Mouse (Mus musculus): ENCODE measurements around the gene Fam131a. TPM values are rescaled to one million over a fixed set of nuclear protein-coding genes. Genes with fewer than 3 reads are reported as not detected.

Fam131a gene
- polyA plus RNA-seq, 1 experiment from 2014 or later: 11.2 TPM

- Histone ChIP-seq H3K9ac (ENCODE audit: low read depth, low read length) (no peak overlapping the region), H3K27ac (replicated peaks; ENCODE audit: low read depth, low read length) (0 out of 2 replicates have a peak overlapping the region, but pooled peaks have one; percentile 16), H3K4me2 (ENCODE audit: low read depth, low read length) (peak overlapping the region; percentile 98), H3K27me3 (replicated peaks; ENCODE audit: control insufficient read depth, insufficient read depth, low read length) (no peaks in the 10 kb centered on the region), H3K4me1 (ENCODE audit: control insufficient read depth, insufficient read depth, low read length) (peaks cover 13% of the 10 kb centered on the region; the same call in 1 of the 2 replicates), H3K4me3 (ENCODE audit: low read depth, low read length) (peak overlapping the region; percentile 95), H3K9me3 (ENCODE audit: control insufficient read depth, low read length) (no peaks in the 10 kb centered on the region), H3K36me3 (ENCODE audit: control insufficient read depth, insufficient read depth, low read length) (peaks cover 30% of the 10 kb centered on the region)
- DNase-seq (ENCODE audit: low spot score) (no peak), ATAC-seq (ENCODE audit: low read depth) (no peak)
- 24% methylated on average over 6 of the region's 6 CpGs for WGBS
Observed at GRCm38 (mm10) chr16:20671886-20672285, 21.2 kb upstream of the Fam131a start.

- DNase-seq (ENCODE audit: low spot score) (peak; percentile 97), ATAC-seq (ENCODE audit: low read depth) (peak; percentile 96)
- Histone ChIP-seq H3K4me3 (ENCODE audit: low read depth, low read length) (peak overlapping the region; percentile 95), H3K9ac (ENCODE audit: low read depth, low read length) (peak overlapping the region; percentile 91), H3K4me1 (ENCODE audit: control insufficient read depth, insufficient read depth, low read length) (peaks cover 13% of the 10 kb centered on the region; the same call in 1 of the 2 replicates), H3K4me2 (ENCODE audit: low read depth, low read length) (peak overlapping the region; percentile 98), H3K27ac (replicated peaks; ENCODE audit: low read depth, low read length) (peak overlapping the region; percentile 95), H3K27me3 (replicated peaks; ENCODE audit: control insufficient read depth, insufficient read depth, low read length) (no peaks in the 10 kb centered on the region), H3K36me3 (ENCODE audit: control insufficient read depth, insufficient read depth, low read length) (peaks cover 36% of the 10 kb centered on the region), H3K9me3 (ENCODE audit: control insufficient read depth, low read length) (no peaks in the 10 kb centered on the region)
- under 1% methylated on average over 25 of the region's 38 CpGs for WGBS
Observed at GRCm38 (mm10) chr16:20672500-20672902, 20.5 kb upstream of the Fam131a start.

- 0% methylated on average over 9 of the region's 78 CpGs for WGBS
- H3K27me3 ChIP-seq (replicated peaks; ENCODE audit: control insufficient read depth, insufficient read depth, low read length): no peaks in the 10 kb centered on the region
- H3K36me3 ChIP-seq (ENCODE audit: control insufficient read depth, insufficient read depth, low read length): peaks cover 42% of the 10 kb centered on the region
- peaks cover 13% of the 10 kb centered on the region; the same call in 1 of the 2 replicates for H3K4me1 ChIP-seq (ENCODE audit: control insufficient read depth, insufficient read depth, low read length)
- peak overlapping the region; percentile 95 for H3K27ac ChIP-seq (replicated peaks; ENCODE audit: low read depth, low read length)
- H3K9ac ChIP-seq (ENCODE audit: low read depth, low read length): peak overlapping the region; percentile 91
- DNase-seq (ENCODE audit: low spot score) (peak; percentile 51), ATAC-seq (ENCODE audit: low read depth) (peak; percentile 79)
- H3K4me2 ChIP-seq (ENCODE audit: low read depth, low read length): peak overlapping the region; percentile 98
- no peaks in the 10 kb centered on the region for H3K9me3 ChIP-seq (ENCODE audit: control insufficient read depth, low read length)
- peak overlapping the region; percentile 95 for H3K4me3 ChIP-seq (ENCODE audit: low read depth, low read length)
Observed at GRCm38 (mm10) chr16:20672965-20673705, 19.9 kb upstream of the Fam131a start.

- H3K36me3 ChIP-seq (ENCODE audit: control insufficient read depth, insufficient read depth, low read length): peaks cover 49% of the 10 kb centered on the region
- ATAC-seq (ENCODE audit: low read depth) (no peak), DNase-seq (ENCODE audit: low spot score) (peak; percentile 43)
- H3K27ac ChIP-seq (replicated peaks; ENCODE audit: low read depth, low read length): peak overlapping the region; percentile 95
- no peaks in the 10 kb centered on the region for H3K27me3 ChIP-seq (replicated peaks; ENCODE audit: control insufficient read depth, insufficient read depth, low read length)
- peak overlapping the region; percentile 98 for H3K4me2 ChIP-seq (ENCODE audit: low read depth, low read length)
- H3K9ac ChIP-seq (ENCODE audit: low read depth, low read length): peak overlapping the region; percentile 91
- peak overlapping the region; percentile 95 for H3K4me3 ChIP-seq (ENCODE audit: low read depth, low read length)
- WGBS: 5% methylated on average over 14 of the region's 14 CpGs
- no peaks in the 10 kb centered on the region for H3K9me3 ChIP-seq (ENCODE audit: control insufficient read depth, low read length)
- H3K4me1 ChIP-seq (ENCODE audit: control insufficient read depth, insufficient read depth, low read length): peaks cover 13% of the 10 kb centered on the region; the same call in 1 of the 2 replicates
Observed at GRCm38 (mm10) chr16:20673706-20674303, 19.2 kb upstream of the Fam131a start.

- Histone ChIP-seq H3K4me2 (ENCODE audit: low read depth, low read length) (no peak overlapping the region), H3K4me3 (ENCODE audit: low read depth, low read length) (0 out of 2 replicates have a peak overlapping the region, but pooled peaks have one; percentile 5), H3K4me1 (ENCODE audit: control insufficient read depth, insufficient read depth, low read length) (peaks cover 13% of the 10 kb centered on the region; the same call in 1 of the 2 replicates), H3K9me3 (ENCODE audit: control insufficient read depth, low read length) (no peaks in the 10 kb centered on the region), H3K9ac (ENCODE audit: low read depth, low read length) (no peak overlapping the region), H3K27me3 (replicated peaks; ENCODE audit: control insufficient read depth, insufficient read depth, low read length) (no peaks in the 10 kb centered on the region), H3K36me3 (ENCODE audit: control insufficient read depth, insufficient read depth, low read length) (peaks cover 63% of the 10 kb centered on the region), H3K27ac (replicated peaks; ENCODE audit: low read depth, low read length) (no peak overlapping the region)
- DNase-seq (ENCODE audit: low spot score) (no peak), ATAC-seq (ENCODE audit: low read depth) (no peak)
- WGBS: 86% methylated on average over 6 of the region's 6 CpGs
Observed at GRCm38 (mm10) chr16:20675213-20675612, 17.8 kb upstream of the Fam131a start.

- Histone ChIP-seq H3K4me1 (ENCODE audit: control insufficient read depth, insufficient read depth, low read length) (peaks cover 13% of the 10 kb centered on the region; the same call in 1 of the 2 replicates), H3K27me3 (replicated peaks; ENCODE audit: control insufficient read depth, insufficient read depth, low read length) (no peaks in the 10 kb centered on the region), H3K4me3 (ENCODE audit: low read depth, low read length) (no peak overlapping the region), H3K36me3 (ENCODE audit: control insufficient read depth, insufficient read depth, low read length) (peaks cover 78% of the 10 kb centered on the region), H3K27ac (replicated peaks; ENCODE audit: low read depth, low read length) (no peak overlapping the region), H3K4me2 (ENCODE audit: low read depth, low read length) (no peak overlapping the region), H3K9ac (ENCODE audit: low read depth, low read length) (no peak overlapping the region), H3K9me3 (ENCODE audit: control insufficient read depth, low read length) (no peaks in the 10 kb centered on the region)
- 73% methylated on average over 4 of the region's 4 CpGs for WGBS
- ATAC-seq (ENCODE audit: low read depth) (no peak), DNase-seq (ENCODE audit: low spot score) (no peak)
Observed at GRCm38 (mm10) chr16:20676702-20677101, 16.3 kb upstream of the Fam131a start.

GRCm38 (mm10) chr16:20677380-20677779, 15.7 kb upstream of the Fam131a start:
- no peak overlapping the region for H3K4me2 ChIP-seq (ENCODE audit: low read depth, low read length)
- H3K27ac ChIP-seq (replicated peaks; ENCODE audit: low read depth, low read length): no peak overlapping the region
- no peaks in the 10 kb centered on the region for H3K9me3 ChIP-seq (ENCODE audit: control insufficient read depth, low read length)
- no peak for ATAC-seq (ENCODE audit: low read depth)
- DNase-seq (ENCODE audit: low spot score): no peak
- no peaks in the 10 kb centered on the region for H3K27me3 ChIP-seq (replicated peaks; ENCODE audit: control insufficient read depth, insufficient read depth, low read length)
- 83% methylated on average over 5 of the region's 5 CpGs for WGBS
- peaks cover 13% of the 10 kb centered on the region; the same call in 1 of the 2 replicates for H3K4me1 ChIP-seq (ENCODE audit: control insufficient read depth, insufficient read depth, low read length)
- H3K4me3 ChIP-seq (ENCODE audit: low read depth, low read length): no peak overlapping the region
- H3K9ac ChIP-seq (ENCODE audit: low read depth, low read length): no peak overlapping the region
- H3K36me3 ChIP-seq (ENCODE audit: control insufficient read depth, insufficient read depth, low read length): peaks cover 85% of the 10 kb centered on the region

- Histone ChIP-seq H3K4me3 (ENCODE audit: low read depth, low read length) (no peak overlapping the region), H3K9me3 (ENCODE audit: control insufficient read depth, low read length) (no peaks in the 10 kb centered on the region), H3K27me3 (replicated peaks; ENCODE audit: control insufficient read depth, insufficient read depth, low read length) (no peaks in the 10 kb centered on the region), H3K36me3 (ENCODE audit: control insufficient read depth, insufficient read depth, low read length) (peaks cover 92% of the 10 kb centered on the region), H3K27ac (replicated peaks; ENCODE audit: low read depth, low read length) (no peak overlapping the region), H3K4me1 (ENCODE audit: control insufficient read depth, insufficient read depth, low read length) (peaks cover 13% of the 10 kb centered on the region; the same call in 1 of the 2 replicates), H3K9ac (ENCODE audit: low read depth, low read length) (no peak overlapping the region), H3K4me2 (ENCODE audit: low read depth, low read length) (no peak overlapping the region)
- ATAC-seq (ENCODE audit: low read depth) (no peak; the same call in 1 of the 2 replicates), DNase-seq (ENCODE audit: low spot score) (peak; percentile 61)
- WGBS: 90% methylated on average over 10 of the region's 10 CpGs
Observed at GRCm38 (mm10) chr16:20677974-20678675, 14.9 kb upstream of the Fam131a start.
